Mouse (Mus musculus) gastrocnemius, postnatal 14 days (tissue): ENCODE data around the gene Samd4. TPM values are rescaled to one million over a fixed set of nuclear protein-coding genes. Genes with fewer than 3 reads are reported as not detected.

Source experiments
- DNase-seq: peaks from one replicate; pipeline ENCODE4 v3.0.0; 2021; ENCODE audit warnings: mixed read lengths
- intact Hi-C: fragments of 180-260 bp; cut with DNase I; formaldehyde crosslinking; loops from one replicate; pipeline ENCODE4 v1.15.1; 2025; ENCODE audit warnings: low total_unique reads
- total RNA-seq, 2 experiments: library from RNA; stranded (reverse); gene quantifications; 2 replicates each; pipeline ENCODE4 v1.2.3; 2021

Gene Samd4
- total RNA-seq, 2 experiments from 2014 or later: 29.2 to 42.4 TPM

DNA sequence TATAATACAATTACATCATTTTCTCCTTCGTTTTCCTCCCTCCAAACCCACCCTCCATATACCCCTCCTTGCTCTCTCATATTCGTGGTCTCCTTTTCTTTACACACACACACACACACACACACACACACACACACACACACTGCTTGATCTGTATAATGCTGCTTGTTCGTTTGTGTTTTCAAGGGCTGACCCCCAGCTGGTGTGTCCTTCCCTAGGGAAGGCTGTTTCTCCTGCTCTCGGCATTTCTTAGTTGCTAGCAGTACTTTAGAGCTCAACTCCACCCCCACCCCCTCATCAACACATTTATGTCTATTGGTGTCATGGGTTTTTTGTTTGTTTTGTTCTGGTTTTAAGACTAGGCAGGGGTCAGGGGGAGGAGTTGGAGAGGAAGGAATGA is 149.5 kb downstream of the Samd4 start:
- intact Hi-C loops: no loop called here
- DNase-seq: no peak

DNA sequence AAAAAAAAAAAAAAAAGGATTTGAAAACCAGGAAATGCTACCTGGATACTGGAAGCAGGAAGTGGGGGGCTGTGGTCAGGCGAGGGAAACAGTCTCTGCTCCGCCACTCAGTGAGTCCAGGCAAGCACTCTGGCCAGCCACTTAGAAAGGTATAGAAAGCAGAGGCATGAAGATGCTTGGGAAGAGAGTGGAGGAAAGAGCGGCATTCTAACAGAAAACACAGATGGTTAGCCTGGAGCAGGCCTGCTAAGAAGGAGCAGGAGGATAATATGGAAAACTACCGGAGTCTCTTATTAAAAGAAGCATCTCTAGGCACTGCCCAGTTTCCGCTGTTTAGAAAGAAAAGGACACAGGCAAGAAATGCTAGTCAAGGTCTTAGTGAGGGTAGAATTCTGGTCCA is 150.8 kb downstream of the Samd4 start:
- intact Hi-C loops: no loop called here
- no peak for DNase-seq

DNA sequence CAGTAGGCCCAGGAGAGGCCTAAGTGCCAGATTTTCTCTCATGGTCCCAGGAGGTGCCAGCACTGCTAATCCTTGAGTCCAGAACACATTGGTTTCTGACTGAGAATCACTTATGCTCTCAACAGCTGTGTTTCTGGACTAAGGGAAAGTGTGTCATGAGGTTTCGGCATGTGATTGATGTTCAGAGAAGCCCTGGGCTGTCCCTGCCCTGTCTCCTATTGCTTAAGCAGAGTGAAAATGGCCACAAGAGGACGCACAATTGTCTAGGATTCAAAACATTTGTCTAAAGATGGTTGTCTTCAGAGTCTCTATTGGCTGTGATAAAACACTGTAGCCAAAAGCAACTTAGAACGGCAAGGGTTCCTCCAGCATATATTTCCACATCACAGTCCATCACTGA is 159.0 kb downstream of the Samd4 start:
- DNase-seq: no peak
- intact Hi-C loops: no loop called here

DNA sequence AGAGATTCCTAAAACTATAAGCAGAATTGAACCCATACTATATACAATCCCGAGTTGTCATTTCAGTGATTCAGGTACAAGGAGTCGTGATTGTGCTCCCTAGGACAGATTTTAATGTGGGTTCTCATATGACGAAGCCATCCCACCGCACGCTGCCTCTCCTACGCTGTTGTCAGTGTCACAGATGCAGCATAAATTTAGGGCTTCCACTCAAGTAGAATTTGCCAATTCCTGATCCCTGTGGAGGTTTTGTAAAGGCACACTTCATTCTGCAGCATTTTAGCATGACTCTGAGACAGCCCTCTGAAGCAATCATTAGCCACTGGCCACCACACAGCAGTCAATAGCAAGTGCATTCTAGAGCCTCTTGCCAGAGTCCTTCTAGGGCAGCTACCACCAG is 166.4 kb downstream of the Samd4 start:
- intact Hi-C loops: no loop called here
- no peak for DNase-seq

DNA sequence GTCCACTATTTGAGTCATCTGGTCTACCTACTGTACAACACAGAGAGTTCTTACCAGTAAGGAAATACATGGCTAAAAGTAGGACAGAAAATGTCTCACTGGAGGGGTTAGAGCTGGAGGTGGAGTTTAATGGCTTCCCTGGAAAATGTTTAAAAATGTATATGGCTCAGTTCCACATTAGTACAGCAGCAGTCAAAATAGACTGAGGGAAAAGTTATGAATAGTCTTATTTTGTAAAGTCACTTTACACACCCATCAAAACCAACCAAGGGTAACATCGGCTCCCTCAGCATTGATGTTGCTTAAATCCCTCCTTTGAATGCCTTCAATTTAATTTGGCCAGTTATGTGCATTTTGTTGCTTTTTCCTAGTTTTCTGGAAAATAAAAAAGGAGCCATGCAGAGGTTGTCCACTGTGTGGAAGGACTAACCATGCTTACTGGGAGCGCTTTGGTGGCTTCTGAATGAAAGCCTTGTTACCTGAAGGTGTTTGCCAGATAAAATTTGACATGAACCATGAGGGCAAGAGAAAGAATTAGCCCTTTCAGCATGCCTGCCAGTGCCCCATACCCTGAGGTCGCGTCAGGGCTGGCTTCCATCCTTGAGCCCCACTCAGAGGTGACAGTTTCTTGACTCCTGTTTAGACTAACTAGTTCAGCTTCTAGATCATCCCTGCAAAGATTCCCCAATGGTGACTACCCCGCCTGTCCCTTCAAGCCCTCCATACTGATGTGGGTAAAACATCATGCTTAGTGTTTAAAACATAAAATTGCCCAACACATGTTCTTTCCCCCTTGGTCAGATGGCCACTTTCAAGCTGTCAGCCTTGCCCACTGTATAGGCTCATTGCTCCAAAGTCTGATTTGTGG is 169.3 kb downstream of the Samd4 start:
- intact Hi-C loops: no loop called here
- no peak for DNase-seq

DNA sequence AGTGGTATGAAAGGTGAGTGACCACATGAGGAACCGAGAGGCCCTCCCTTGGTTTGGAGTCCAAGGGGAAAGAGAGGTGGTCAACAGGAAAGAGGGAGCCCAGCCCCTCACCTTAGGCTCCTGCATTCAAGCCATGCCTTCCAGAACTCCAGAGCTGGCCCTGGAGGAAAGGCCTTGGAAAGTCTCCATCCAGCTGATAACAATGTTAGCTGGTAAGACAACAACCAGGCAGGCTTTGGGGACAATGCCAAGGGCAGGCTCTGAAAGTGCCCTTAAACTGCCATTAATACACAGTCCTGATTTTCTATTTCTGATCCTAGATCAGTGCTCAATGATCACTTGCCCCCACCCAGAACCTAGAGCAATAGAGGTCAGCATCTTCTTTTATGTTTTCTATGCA is 170.4 kb downstream of the Samd4 start:
- DNase-seq: no peak
- intact Hi-C loops: no loop called here

DNA sequence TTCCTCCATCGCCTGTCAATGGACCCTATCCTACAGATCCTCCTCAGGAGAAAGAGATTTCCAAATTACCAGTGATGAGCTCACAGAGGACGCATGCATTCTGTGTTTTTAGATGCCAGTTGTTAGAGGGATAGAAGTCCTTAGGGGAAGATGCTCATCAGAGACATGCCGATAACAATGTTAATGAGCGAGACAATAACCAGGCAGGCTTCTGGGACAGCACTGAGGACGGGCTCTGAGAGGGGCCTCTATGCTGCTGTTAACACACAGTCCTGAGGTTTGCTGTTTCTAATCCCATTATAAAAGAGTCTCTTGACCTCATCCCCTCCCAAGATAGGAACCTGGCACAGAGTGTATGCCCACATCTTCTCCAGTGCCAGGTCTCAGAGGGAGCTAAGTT is 171.2 kb downstream of the Samd4 start:
- intact Hi-C loops: no loop called here
- DNase-seq: no peak

GRCm38 (mm10) chr14:47058969-47059368 is 176.3 kb downstream of the Samd4 start:
- no peak for DNase-seq
- intact Hi-C loops: no loop called here

DNA sequence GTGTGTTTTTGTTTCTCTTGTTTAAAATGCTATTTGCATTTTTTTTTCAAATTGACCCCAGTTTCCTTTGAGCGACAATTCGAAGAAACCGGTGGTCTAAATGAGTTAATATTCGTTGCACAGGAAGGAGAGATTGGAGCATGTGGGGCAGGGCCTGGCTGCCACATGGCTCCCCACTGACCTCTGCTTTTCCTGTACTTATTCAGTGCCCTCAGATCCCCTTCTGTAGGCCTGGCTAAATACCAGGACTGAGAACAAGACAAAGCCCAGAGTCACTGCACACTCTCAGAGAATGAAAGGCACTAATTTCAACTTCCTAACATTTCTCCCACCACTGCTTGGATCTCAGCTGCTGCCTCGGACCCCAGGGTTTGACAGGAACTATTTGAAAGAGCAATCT is 182.4 kb downstream of the Samd4 start:
- intact Hi-C loops: loop anchor here (10.0 kb wide), 1 partner anchor 50 kb away; no protein-coding TSS in a partner anchor
- no peak for DNase-seq

GRCm38 (mm10) chr14:47066901-47067300 is 184.2 kb downstream of the Samd4 start:
- intact Hi-C loops: loop anchor here (10.0 kb wide), 1 partner anchor 52 kb away; no protein-coding TSS in a partner anchor

DNA sequence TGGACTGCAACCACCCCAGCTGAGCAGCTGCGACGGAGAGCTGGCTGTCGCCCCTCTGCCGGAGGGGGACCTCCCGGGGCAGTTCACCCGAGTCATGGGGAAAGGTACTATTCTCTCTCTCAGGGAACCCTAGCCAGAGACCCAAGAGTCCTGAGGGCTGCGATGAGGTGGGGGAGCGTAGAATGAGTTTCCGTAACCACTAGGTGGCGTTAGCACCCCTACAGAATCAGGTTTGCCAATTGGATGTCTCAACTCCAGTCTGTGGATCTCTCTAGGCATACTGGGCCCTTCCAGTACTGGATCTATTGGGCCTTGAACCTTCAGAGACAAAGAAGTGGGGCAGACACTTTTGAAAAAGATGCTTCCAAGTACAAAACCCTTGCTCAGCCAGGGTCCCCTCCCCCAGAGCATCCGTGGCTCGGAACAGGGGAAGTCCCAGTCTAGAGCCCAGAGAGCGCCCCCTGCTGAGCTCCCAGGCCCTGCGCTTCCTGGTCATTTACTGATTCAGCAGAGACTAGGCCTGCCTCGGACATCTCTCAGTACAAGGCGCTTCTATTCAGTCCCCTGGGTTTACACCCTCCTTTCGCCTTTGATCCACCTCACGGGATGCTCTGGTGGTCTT is 191.5 kb downstream of the Samd4 start:
- peak; percentile 57 for DNase-seq
- intact Hi-C loops: no loop called here

More at GRCm38 (mm10) chr14:47066901-47067300, 184.2 kb downstream of the Samd4 start:
- no peak for DNase-seq

DNA sequence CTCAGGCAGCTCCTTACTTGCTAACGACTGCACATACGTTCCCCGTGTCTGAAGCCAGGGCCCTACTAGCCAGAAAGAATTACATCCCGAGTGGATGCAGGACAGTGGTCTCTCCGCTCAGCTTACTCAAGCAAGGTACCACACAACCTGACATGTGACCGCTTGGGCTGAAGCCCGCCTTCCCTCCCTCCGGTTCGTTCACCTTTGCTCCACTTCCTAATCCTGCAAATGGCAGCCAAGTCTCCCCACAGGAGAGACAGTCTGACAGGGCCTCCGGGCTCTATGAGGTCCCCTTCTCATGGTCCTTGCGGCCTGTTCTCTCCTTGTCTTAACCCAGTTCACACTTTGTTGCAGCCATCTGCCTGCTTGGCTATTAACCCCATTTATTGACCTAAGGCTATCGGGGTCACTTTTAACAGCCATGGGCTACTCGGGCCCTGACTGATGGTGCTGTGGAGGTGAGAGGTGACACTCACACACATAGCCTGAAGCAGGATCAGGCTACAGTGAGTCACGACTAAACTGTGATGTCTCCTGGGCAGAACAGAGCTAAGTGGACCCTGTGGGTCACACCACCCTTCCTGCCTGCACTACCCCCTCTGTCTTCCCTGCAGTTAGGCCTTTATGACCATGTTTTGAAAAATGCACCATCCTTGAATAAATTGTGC is 192.5 kb downstream of the Samd4 start:
- intact Hi-C loops: no loop called here
- DNase-seq: no peak

DNA sequence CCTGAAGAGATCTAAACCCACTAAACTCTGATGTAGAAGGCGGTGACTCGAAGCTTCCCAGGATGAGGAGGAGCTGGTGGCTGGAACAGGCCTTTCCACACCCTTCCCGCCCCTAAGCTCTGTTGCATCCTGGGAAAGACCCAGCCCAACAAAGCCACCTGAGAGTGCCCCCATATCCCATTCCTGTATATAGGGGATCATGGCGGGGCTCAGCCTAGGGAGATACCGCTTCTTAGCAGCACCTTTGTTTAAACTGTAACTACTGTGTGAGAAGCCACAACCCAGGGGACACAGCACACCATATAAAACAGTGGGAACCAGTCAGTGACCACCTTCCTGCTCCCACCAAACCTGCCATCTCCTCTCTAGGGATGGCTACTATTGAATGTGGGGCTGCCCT is 193.2 kb downstream of the Samd4 start:
- intact Hi-C loops: no loop called here

DNA sequence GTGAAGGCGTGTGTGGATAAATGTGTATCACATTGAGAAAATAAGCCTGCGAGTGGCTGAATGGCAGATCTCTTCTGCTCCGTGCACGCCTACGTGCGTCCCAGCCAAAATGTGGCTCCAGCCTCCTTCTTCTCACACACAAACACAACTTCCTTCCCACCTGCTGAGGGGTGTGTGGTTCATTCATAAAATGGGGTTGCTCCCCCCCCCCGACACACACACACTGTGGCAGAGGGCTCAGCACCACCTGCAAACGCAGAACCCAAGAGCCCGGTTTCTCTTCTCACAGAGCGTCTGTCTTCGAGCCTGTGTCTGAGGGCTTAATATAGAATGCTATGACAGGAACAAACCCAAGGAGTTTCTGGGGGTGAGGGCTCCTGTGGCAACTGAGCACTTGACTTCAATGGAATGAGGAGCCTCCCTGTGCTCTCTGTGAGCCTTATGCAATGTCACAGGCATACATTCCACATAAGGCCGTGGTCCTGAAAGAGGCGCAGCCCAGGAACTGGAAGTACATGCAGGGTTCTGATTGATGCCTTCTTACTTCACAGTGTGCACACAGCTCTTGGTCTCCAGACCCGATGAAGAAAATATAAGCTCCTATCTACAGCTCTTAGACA is 194.4 kb downstream of the Samd4 start:
- no peak for DNase-seq
- intact Hi-C loops: no loop called here

More for the DNA sequence above, 193.2 kb downstream of the Samd4 start:
- no peak for DNase-seq

GRCm38 (mm10) chr14:47077576-47077970 is 194.9 kb downstream of the Samd4 start:
- DNase-seq: no peak
- intact Hi-C loops: no loop called here

- intact Hi-C loops: loop anchor here (10.0 kb wide), 1 partner anchor 175 kb away; no protein-coding TSS in a partner anchor
- DNase-seq: no peak
These were observed 197.3 kb downstream of the Samd4 start for GRCm38 (mm10) chr14:47079911-47080310.

DNA sequence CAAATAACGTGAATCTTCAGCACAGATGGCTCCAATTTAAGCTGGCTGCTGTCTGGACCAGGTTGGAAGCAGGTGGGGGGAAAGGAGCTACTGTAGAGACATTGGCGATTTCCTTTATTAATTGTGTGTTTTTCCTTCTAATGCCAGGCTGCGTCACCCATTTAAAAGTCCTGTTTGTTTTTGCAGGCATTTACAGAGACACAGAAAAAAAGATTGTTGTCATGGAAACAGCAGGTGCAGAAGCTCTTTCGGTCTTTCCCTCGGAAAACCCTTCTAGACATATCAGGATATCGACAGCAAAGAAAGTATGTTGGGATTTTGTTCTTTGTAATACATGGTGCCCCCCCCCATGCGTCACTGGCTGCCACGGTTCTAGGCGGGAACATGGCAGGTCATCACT is 200.7 kb downstream of the Samd4 start:
- DNase-seq: no peak
- intact Hi-C loops: loop anchor here (10.0 kb wide), 1 partner anchor 171 kb away; no protein-coding TSS in a partner anchor

GRCm38 (mm10) chr14:47083838-47084237 is 201.2 kb downstream of the Samd4 start:
- intact Hi-C loops: loop anchor here (10.0 kb wide), 1 partner anchor 171 kb away; no protein-coding TSS in a partner anchor
- no peak for DNase-seq

GRCm38 (mm10) chr14:47084686-47085085 is 202.0 kb downstream of the Samd4 start:
- intact Hi-C loops: loop anchor here (10.0 kb wide), 1 partner anchor 170 kb away; no protein-coding TSS in a partner anchor
- DNase-seq: no peak

- DNase-seq: no peak
- intact Hi-C loops: loop anchor here (2.0 to 10.0 kb wide), 2 partner anchors 169 to 205 kb away; no protein-coding TSS in a partner anchor
These were observed 203.5 kb downstream of the Samd4 start for GRCm38 (mm10) chr14:47086123-47086522.
